Mouse (Mus musculus) forebrain, embryonic 14.5 days (tissue): ENCODE results near the gene Nectin4. TPM values are rescaled to one million over a fixed set of nuclear protein-coding genes. Genes with fewer than 3 reads are reported as not detected.

Experiments
- ATAC-seq: fragments of 200-750 bp; cut with Nextera tagmentation; 2 replicates; pipeline ENCODE4 v1.8.0; 2017; ENCODE audit warnings: mild to moderate bottlenecking, moderate library complexity
- DNase-seq: peaks from one replicate; pipeline ENCODE4 v3.0.0-alpha.2; 2015; ENCODE audit warnings: low spot score
- H3K27ac ChIP-seq: fragments of 300-500 bp; sonication (generic); 2 replicates; pipeline ENCODE4 v1.5.1; 2014; ENCODE audit warnings: low read depth, mild to moderate bottlenecking, control low read depth, low read length, moderate library complexity
- H3K27me3 ChIP-seq: fragments of 300-500 bp; sonication (generic); replicated peaks from 2 replicates; pipeline ENCODE4 v1.6.1; 2014; ENCODE audit warnings: low read length, control low read depth, mixed read lengths; ENCODE audit not compliant: control insufficient read depth, insufficient read depth
- H3K36me3 ChIP-seq: fragments of 300-500 bp; sonication (generic); 2 replicates; pipeline ENCODE4 v1.6.1; 2014; ENCODE audit warnings: low read length, control low read depth; ENCODE audit not compliant: control insufficient read depth, insufficient read depth
- H3K4me1 ChIP-seq: fragments of 300-500 bp; sonication (generic); 2 replicates; pipeline ENCODE4 v1.6.1; 2014; ENCODE audit warnings: antibody characterized with exemption, low read length, control low read depth; ENCODE audit not compliant: control insufficient read depth, insufficient read depth
- H3K4me2 ChIP-seq: fragments of 300-500 bp; sonication (generic); 2 replicates; pipeline ENCODE4 v1.6.1; 2014; ENCODE audit warnings: mild to moderate bottlenecking, control low read depth, low read length
- H3K4me3 ChIP-seq: fragments of 300-500 bp; sonication (generic); 2 replicates; pipeline ENCODE4 v1.5.1; 2014; ENCODE audit warnings: low read depth, low read length, control low read depth
- H3K9ac ChIP-seq: fragments of 300-500 bp; sonication (generic); 2 replicates; pipeline ENCODE4 v1.6.1; 2014; ENCODE audit warnings: mild to moderate bottlenecking, low read length, control low read depth, moderate library complexity
- H3K9me3 ChIP-seq: fragments of 300-500 bp; sonication (generic); replicated peaks from 2 replicates; pipeline ENCODE4 v1.6.1; 2016; ENCODE audit warnings: low read length, control low read depth, mixed read lengths; ENCODE audit not compliant: control insufficient read depth
- WGBS: fragments of 180-500 bp; shearing (Covaris S2); extraction: QIAGEN DNeasy Blood & Tissue Kit; methylation state at CpG from one replicate; pipeline ENCODE4 v1.1.7; 2014; 5-methylcytosine and 5-hydroxymethylcytosine counted together
- polyA plus RNA-seq: library from polyadenylated mRNA; unstranded; fragments of >200 nt; fragmentation: Nextera tagmentation; extraction: Ambion mirVana; gene quantifications from 2 replicates; pipeline ENCODE4 v1.2.1, GENCODE M21; 2014

Gene Nectin4
- polyA plus RNA-seq, 1 experiment from 2014 or later, result 0.11 TPM

- Histone ChIP-seq H3K9ac (no peak overlapping the region), H3K27ac (no peak overlapping the region), H3K27me3 (no peaks in the 10 kb centered on the region), H3K4me3 (no peak overlapping the region), H3K4me1 (peaks cover 14% of the 10 kb centered on the region), H3K9me3 (peaks cover 3% of the 10 kb centered on the region; the same call in 1 of the 2 replicates), H3K4me2 (no peak overlapping the region), H3K36me3 (no peaks in the 10 kb centered on the region)
- DNase-seq (no peak), ATAC-seq (no peak)
- WGBS, result 93% methylated on average over 3 of the region's 3 CpGs
These were observed 21.2 kb upstream of the Nectin4 start for GRCm38 (mm10) chr1:171348665-171349064.

- H3K36me3 ChIP-seq, result no peaks in the 10 kb centered on the region
- no peaks in the 10 kb centered on the region for H3K27me3 ChIP-seq
- H3K4me1 ChIP-seq, result peaks cover 14% of the 10 kb centered on the region
- no peak for DNase-seq
- no peak for ATAC-seq
- no peak overlapping the region for H3K27ac ChIP-seq
- H3K4me3 ChIP-seq, result no peak overlapping the region
- H3K9ac ChIP-seq, result no peak overlapping the region
- peaks cover 3% of the 10 kb centered on the region; the same call in 1 of the 2 replicates for H3K9me3 ChIP-seq
- H3K4me2 ChIP-seq, result no peak overlapping the region
- WGBS, result 96% methylated on average over 2 of the region's 2 CpGs
These were observed 20.7 kb upstream of the Nectin4 start for GRCm38 (mm10) chr1:171349210-171349609.

DNA sequence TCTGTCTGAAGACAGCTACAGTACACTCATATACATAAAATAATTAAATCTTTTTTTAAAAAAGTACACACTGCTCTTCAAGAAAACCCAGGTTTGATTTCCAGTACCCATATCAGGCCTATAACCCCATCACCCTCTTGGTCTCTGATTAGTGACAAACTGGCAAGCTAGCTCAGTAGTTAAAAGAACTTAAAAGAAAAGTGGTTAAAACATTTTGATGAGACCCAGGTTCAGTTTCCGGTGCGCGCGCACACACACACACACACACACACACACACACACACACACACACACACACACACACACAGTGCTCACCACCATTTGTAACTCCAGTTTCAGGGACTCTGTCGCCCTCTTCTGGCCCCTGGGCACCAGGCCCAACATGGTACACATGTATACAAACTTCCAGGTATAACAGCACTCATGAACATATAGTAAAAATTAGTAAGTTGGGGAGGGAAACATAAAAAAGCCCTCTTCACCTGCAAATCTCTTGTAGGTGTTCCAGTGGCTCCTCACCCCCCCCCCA is 14.0 kb upstream of the Nectin4 start:
- H3K27me3 ChIP-seq, result no peaks in the 10 kb centered on the region
- no peak overlapping the region for H3K27ac ChIP-seq
- H3K4me2 ChIP-seq, result no peak overlapping the region
- no peaks in the 10 kb centered on the region for H3K9me3 ChIP-seq
- 88% methylated on average over 5 of the region's 5 CpGs for WGBS
- no peak overlapping the region for H3K9ac ChIP-seq
- ATAC-seq (no peak), DNase-seq (peak; percentile 30)
- peaks cover 5% of the 10 kb centered on the region for H3K4me1 ChIP-seq
- peaks cover 23% of the 10 kb centered on the region for H3K36me3 ChIP-seq
- no peak overlapping the region for H3K4me3 ChIP-seq

DNA sequence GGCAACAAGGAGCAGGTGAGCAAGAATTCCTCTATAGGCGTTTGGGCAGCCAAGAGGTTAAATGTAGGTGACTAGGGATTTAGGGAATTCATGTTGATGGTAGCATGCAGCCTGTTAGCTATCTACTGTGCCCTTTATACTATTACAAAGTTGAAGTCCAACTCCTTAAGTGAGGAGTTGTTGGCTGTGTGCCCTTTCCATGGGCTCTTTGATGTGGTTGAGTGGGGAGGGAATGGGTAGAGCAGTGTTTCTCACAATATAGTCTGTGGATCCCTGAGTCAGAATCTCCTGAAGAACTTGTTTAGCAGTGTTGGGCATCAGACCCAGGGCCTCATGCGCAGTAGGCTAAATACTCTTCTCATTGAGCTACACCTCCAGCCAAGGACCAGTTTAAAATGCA is 13.1 kb upstream of the Nectin4 start:
- Histone ChIP-seq H3K9me3 (no peaks in the 10 kb centered on the region), H3K4me1 (peaks cover 8% of the 10 kb centered on the region), H3K4me2 (no peak overlapping the region), H3K4me3 (no peak overlapping the region), H3K27me3 (no peaks in the 10 kb centered on the region), H3K36me3 (peaks cover 23% of the 10 kb centered on the region), H3K9ac (no peak overlapping the region), H3K27ac (no peak overlapping the region)
- no peak for ATAC-seq
- no peak for DNase-seq
- WGBS, result 90% methylated on average over 2 of the region's 2 CpGs

- Histone ChIP-seq H3K27ac (no peak overlapping the region), H3K27me3 (no peaks in the 10 kb centered on the region), H3K9ac (no peak overlapping the region), H3K9me3 (no peaks in the 10 kb centered on the region), H3K36me3 (peaks cover 23% of the 10 kb centered on the region), H3K4me2 (no peak overlapping the region), H3K4me3 (no peak overlapping the region), H3K4me1 (peaks cover 8% of the 10 kb centered on the region)
- no peak for ATAC-seq
- 77% methylated on average over 4 of the region's 4 CpGs for WGBS
- peak; percentile 73 for DNase-seq
These were observed 11.5 kb upstream of the Nectin4 start for GRCm38 (mm10) chr1:171358421-171358820.

DNA sequence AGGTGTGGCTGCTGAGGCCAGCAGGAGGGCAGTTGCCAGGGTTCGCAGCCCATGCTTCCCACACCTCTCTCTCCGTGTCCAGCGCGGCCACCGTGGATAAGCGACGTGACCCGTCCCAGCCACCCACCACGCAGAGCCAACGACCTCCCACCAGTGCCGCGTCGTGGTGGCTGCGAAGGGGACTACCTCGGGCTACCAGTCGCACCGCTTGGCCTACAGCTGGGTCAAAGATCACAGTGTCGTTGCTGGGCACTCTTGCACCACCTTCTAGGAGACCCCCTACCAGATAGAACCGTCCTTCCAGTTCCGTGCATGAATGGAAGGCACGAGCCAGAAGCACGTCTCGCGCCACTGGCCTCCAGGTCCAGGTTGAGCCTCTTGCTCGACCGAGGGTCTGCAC is 9.6 kb upstream of the Nectin4 start:
- WGBS, result 4% methylated on average over 26 of the region's 26 CpGs

GRCm38 (mm10) chr1:171360656-171361055 is 9.2 kb upstream of the Nectin4 start, which contains the start of gene Klhdc9:
Klhdc9 (minus strand) TSS chr1:171360798.
- Histone ChIP-seq H3K4me3 (peak within 1 kb of the TSS; percentile 48), H3K4me2 (peak within 1 kb of the TSS; percentile 84), H3K4me1 (peaks cover 8% of the 10 kb centered on the region), H3K9ac (peak within 1 kb of the TSS; percentile 60), H3K27ac (peak within 1 kb of the TSS; percentile 55), H3K27me3 (no peaks in the 10 kb centered on the region), H3K36me3 (peaks cover 23% of the 10 kb centered on the region), H3K9me3 (no peaks in the 10 kb centered on the region)
- peak; percentile 97 for ATAC-seq
- WGBS, result under 1% methylated on average over 21 of the region's 21 CpGs
- peak; percentile 99 for DNase-seq

More for the DNA sequence above, 9.6 kb upstream of the Nectin4 start:
- H3K4me2 ChIP-seq, result peak overlapping the region; percentile 84
- H3K36me3 ChIP-seq, result peaks cover 23% of the 10 kb centered on the region
- ATAC-seq (no peak; the same call in 1 of the 2 replicates), DNase-seq (no peak)
- peak overlapping the region; percentile 48 for H3K4me3 ChIP-seq
- peaks cover 8% of the 10 kb centered on the region for H3K4me1 ChIP-seq
- no peaks in the 10 kb centered on the region for H3K27me3 ChIP-seq
- H3K9ac ChIP-seq, result peak overlapping the region; percentile 60
- no peaks in the 10 kb centered on the region for H3K9me3 ChIP-seq
- peak overlapping the region; percentile 52 for H3K27ac ChIP-seq

- WGBS, result 39% methylated on average over 16 of the region's 16 CpGs
- H3K27me3 ChIP-seq, result no peaks in the 10 kb centered on the region
- H3K4me3 ChIP-seq, result peak overlapping the region; percentile 48
- no peaks in the 10 kb centered on the region for H3K9me3 ChIP-seq
- H3K4me2 ChIP-seq, result peak overlapping the region; percentile 84
- H3K4me1 ChIP-seq, result peaks cover 8% of the 10 kb centered on the region
- peak overlapping the region; percentile 55 for H3K27ac ChIP-seq
- ATAC-seq (peak; percentile 83), DNase-seq (peak; percentile 91)
- peaks cover 22% of the 10 kb centered on the region for H3K36me3 ChIP-seq
- peak overlapping the region; percentile 60 for H3K9ac ChIP-seq
These were observed 8.5 kb upstream of the Nectin4 start for GRCm38 (mm10) chr1:171361106-171362103.
